Mouse (Mus musculus) heart, embryonic 12.5 days (tissue): ENCODE measurements around the gene Iqcf6. TPM values are rescaled to one million over a fixed set of nuclear protein-coding genes. Genes with fewer than 3 reads are reported as not detected.
"Not testable (repeated sequence)": the region's sequence is repeated elsewhere in the genome, so short reads cannot be mapped to it uniquely, and the experiment has no call there.

ENCODE experiments used
- ATAC-seq: fragments of 200-750 bp; cut with Nextera tagmentation; 2 replicates; pipeline ENCODE4 v1.8.0; 2017; ENCODE audit warnings: moderate TSS enrichment, moderate library complexity; ENCODE audit not compliant: insufficient number of reproducible peaks, low FRiP score
- H3K27ac ChIP-seq: fragments of 300-500 bp; sonication (generic); 2 replicates; pipeline ENCODE4 v1.5.1; 2016; ENCODE audit warnings: mild to moderate bottlenecking, moderate library complexity; ENCODE audit not compliant: poor library complexity, severe bottlenecking
- H3K27me3 ChIP-seq: fragments of 300-500 bp; sonication (generic); replicated peaks from 2 replicates; pipeline ENCODE4 v1.6.1; 2016; ENCODE audit warnings: mild to moderate bottlenecking, moderate library complexity
- H3K36me3 ChIP-seq: fragments of 300-500 bp; sonication (generic); 2 replicates; pipeline ENCODE4 v1.6.1; 2016; ENCODE audit warnings: mild to moderate bottlenecking, moderate library complexity
- H3K4me1 ChIP-seq: fragments of 300-500 bp; sonication (generic); replicated peaks from 2 replicates; pipeline ENCODE4 v1.6.1; 2016; ENCODE audit warnings: mild to moderate bottlenecking
- H3K4me2 ChIP-seq: fragments of 300-500 bp; sonication (generic); 2 replicates; pipeline ENCODE4 v1.6.1; 2016; ENCODE audit warnings: mild to moderate bottlenecking, moderate library complexity
- H3K4me3 ChIP-seq: fragments of 300-500 bp; sonication (generic); 2 replicates; pipeline ENCODE4 v1.5.1; 2016; ENCODE audit warnings: mild to moderate bottlenecking
- H3K9ac ChIP-seq: fragments of 300-500 bp; sonication (generic); 2 replicates; pipeline ENCODE4 v1.6.1; 2016; ENCODE audit warnings: mild to moderate bottlenecking, moderate library complexity
- H3K9me3 ChIP-seq: fragments of 300-500 bp; sonication (generic); replicated peaks from 2 replicates; pipeline ENCODE4 v1.6.1; 2016; ENCODE audit warnings: mild to moderate bottlenecking, moderate library complexity
- WGBS: fragments of 180-500 bp; shearing (Covaris S2); methylation state at CpG from one replicate; pipeline ENCODE4 v1.1.7; 2016; 5-methylcytosine and 5-hydroxymethylcytosine counted together
- polyA plus RNA-seq: library from polyadenylated mRNA; unstranded; fragments of >200 nt; fragmentation: Nextera tagmentation; extraction: Ambion mirVana; gene quantifications from 2 replicates; pipeline ENCODE4 v1.2.1, GENCODE M21; 2016

Gene Iqcf6
- polyA plus RNA-seq, 1 experiment from 2014 or later: not detected

DNA sequence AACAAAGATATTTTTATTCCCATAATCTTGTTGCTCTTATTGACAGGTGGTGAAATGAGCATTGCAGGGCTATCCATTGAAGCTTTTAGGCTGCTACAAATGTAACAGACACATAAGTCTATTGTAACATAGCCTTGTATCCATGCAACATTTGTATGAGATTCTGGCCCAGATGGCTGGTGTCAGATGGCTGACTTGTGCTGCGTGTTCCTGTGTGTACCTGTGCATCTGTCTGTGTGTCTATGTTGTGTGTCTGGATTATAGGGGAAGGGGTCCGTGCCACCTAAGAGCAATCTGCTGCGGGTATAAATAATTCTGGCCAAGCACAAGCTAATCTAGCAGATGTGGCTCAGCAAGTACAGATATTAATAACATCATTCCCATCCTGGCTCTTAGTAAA, 8.9 kb upstream of the Iqcf6 start:
- whole genome bisulfite sequencing: 77% methylated on average over 3 of the region's 3 CpGs
- no peaks in the 10 kb centered on the region for H3K4me1 ChIP-seq
- no peak overlapping the region for H3K27ac ChIP-seq
- no peak for ATAC-seq
- H3K4me3 ChIP-seq: no peak overlapping the region
- H3K9me3 ChIP-seq: no peaks in the 10 kb centered on the region
- H3K36me3 ChIP-seq: no peaks in the 10 kb centered on the region
- no peaks in the 10 kb centered on the region for H3K27me3 ChIP-seq
- H3K4me2 ChIP-seq: no peak overlapping the region
- no peak overlapping the region for H3K9ac ChIP-seq

GRCm38 (mm10) chr9:106627796-106628195, 1.4 kb downstream of the Iqcf6 start:
- not testable (repeated sequence) for H3K9me3 ChIP-seq, ATAC-seq, H3K4me2 ChIP-seq, H3K4me1 ChIP-seq, H3K36me3 ChIP-seq, H3K27me3 ChIP-seq, H3K9ac ChIP-seq, H3K4me3 ChIP-seq, H3K27ac ChIP-seq
- 22% methylated on average over 8 of the region's 8 CpGs for WGBS

- WGBS: 60% methylated on average over 5 of the region's 5 CpGs
- H3K27ac ChIP-seq: no peak overlapping the region
- ATAC-seq: no peak
- H3K4me2 ChIP-seq: no peak overlapping the region
- no peak overlapping the region for H3K4me3 ChIP-seq
- H3K36me3 ChIP-seq: no peaks in the 10 kb centered on the region
- H3K27me3 ChIP-seq: no peaks in the 10 kb centered on the region
- no peaks in the 10 kb centered on the region for H3K9me3 ChIP-seq
- H3K4me1 ChIP-seq: peaks cover 5% of the 10 kb centered on the region; the same call in 1 of the 2 replicates
- H3K9ac ChIP-seq: no peak overlapping the region
These were observed 5.8 kb downstream of the Iqcf6 start for GRCm38 (mm10) chr9:106632185-106632584.

DNA sequence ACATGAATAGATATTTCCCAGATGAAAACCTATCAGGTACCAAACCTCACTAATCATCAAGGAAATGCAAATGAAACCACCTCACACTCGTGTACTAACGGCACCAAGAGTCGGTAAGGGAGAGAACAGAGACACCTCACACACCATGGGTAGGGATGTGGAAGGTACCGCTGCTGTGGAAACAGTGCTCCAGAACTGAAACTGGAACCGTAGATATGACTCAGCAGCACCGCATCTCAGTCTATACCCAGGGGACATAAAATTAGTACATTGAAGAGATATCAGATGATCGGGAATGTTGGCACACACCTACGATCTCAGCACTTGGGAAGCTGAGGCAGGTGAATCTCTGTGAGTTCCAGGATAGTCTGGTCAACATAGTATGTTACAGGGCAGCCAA, 11.8 kb downstream of the Iqcf6 start:
- Histone ChIP-seq H3K4me1 (no peaks in the 10 kb centered on the region), H3K27me3 (no peaks in the 10 kb centered on the region), H3K9me3 (no peaks in the 10 kb centered on the region), H3K36me3 (no peaks in the 10 kb centered on the region), H3K9ac (no peak overlapping the region), H3K27ac (no peak overlapping the region), H3K4me3 (no peak overlapping the region), H3K4me2 (no peak overlapping the region)
- ATAC-seq: no peak
- 84% methylated on average over 8 of the region's 8 CpGs for WGBS

GRCm38 (mm10) chr9:106641346-106641745, 15.0 kb downstream of the Iqcf6 start:
- Histone ChIP-seq H3K27me3 (peaks cover 10% of the 10 kb centered on the region; the same call in 1 of the 2 replicates), H3K27ac (no peak overlapping the region), H3K9me3 (no peaks in the 10 kb centered on the region), H3K4me1 (no peaks in the 10 kb centered on the region), H3K9ac (no peak overlapping the region), H3K4me3 (no peak overlapping the region), H3K36me3 (no peaks in the 10 kb centered on the region), H3K4me2 (no peak overlapping the region)
- no peak for ATAC-seq
- 32% methylated on average over 5 of the region's 5 CpGs for WGBS

- no peak overlapping the region for H3K4me3 ChIP-seq
- no peak overlapping the region for H3K27ac ChIP-seq
- H3K36me3 ChIP-seq: no peaks in the 10 kb centered on the region
- 0 out of 2 replicates have a peak, but pooled peaks have one; percentile 25 for ATAC-seq
- H3K9ac ChIP-seq: no peak overlapping the region
- H3K9me3 ChIP-seq: no peaks in the 10 kb centered on the region
- peaks cover 27% of the 10 kb centered on the region for H3K27me3 ChIP-seq
- 33% methylated on average over 7 of the region's 7 CpGs for whole genome bisulfite sequencing
- H3K4me1 ChIP-seq: no peaks in the 10 kb centered on the region
- H3K4me2 ChIP-seq: no peak overlapping the region
These were observed 16.7 kb downstream of the Iqcf6 start for GRCm38 (mm10) chr9:106643128-106643527.

DNA sequence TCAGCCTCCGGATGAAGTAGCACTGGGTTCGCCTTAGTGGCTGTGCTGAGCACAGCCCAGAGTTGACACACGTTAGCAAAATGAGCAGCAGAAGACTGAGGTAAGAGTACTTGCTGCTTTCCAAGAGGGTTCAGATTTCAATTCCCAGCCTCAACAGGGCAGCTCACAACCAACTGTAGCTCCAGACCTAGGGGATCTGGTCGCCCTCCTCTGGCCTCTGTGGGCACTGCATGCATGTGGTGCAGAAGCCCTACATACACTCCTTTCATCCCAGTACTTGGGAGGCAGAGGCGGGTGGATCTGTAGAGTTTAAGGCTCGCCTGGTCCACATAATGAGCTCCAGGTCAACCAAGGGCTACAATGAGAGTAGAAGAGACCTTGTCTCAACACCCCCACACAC, 17.4 kb downstream of the Iqcf6 start:
- Histone ChIP-seq H3K36me3 (no peaks in the 10 kb centered on the region), H3K9ac (no peak overlapping the region), H3K27me3 (peaks cover 32% of the 10 kb centered on the region), H3K4me3 (no peak overlapping the region), H3K9me3 (no peaks in the 10 kb centered on the region), H3K4me1 (no peaks in the 10 kb centered on the region), H3K4me2 (no peak overlapping the region), H3K27ac (no peak overlapping the region)
- WGBS: 67% methylated on average over 6 of the region's 6 CpGs
- no peak for ATAC-seq

- no peak for ATAC-seq
- no peak overlapping the region for H3K9ac ChIP-seq
- H3K4me3 ChIP-seq: no peak overlapping the region
- no peak overlapping the region for H3K27ac ChIP-seq
- H3K9me3 ChIP-seq: no peaks in the 10 kb centered on the region
- no peaks in the 10 kb centered on the region for H3K36me3 ChIP-seq
- H3K27me3 ChIP-seq: peaks cover 35% of the 10 kb centered on the region
- H3K4me2 ChIP-seq: no peak overlapping the region
- 78% methylated on average over 9 of the region's 9 CpGs for WGBS
- no peaks in the 10 kb centered on the region for H3K4me1 ChIP-seq
These were observed 19.4 kb downstream of the Iqcf6 start for GRCm38 (mm10) chr9:106645684-106646271.

DNA sequence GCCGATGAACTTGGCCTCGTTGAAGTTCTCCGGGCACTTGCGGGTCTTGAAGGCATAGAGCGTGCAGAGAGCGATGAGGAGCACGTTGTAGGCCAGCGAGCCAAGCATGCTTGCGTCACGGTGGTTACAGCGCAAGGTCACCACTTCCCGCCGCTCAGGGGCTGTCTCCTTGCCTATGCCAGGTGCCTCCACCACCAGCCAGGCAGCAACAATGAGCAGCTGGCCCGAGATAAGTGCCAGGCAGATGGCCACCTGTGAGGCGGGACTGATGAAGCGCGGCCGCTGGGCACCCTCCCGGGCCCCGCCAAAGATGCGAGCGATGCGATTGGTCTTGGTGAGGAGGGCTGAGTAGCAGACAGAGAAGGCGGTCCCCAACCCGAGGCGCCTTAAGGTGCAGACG, 20.8 kb downstream of the Iqcf6 start:
- H3K27ac ChIP-seq: no peak overlapping the region
- no peaks in the 10 kb centered on the region for H3K4me1 ChIP-seq
- no peak for ATAC-seq
- no peak overlapping the region for H3K9ac ChIP-seq
- 56% methylated on average over 27 of the region's 27 CpGs for WGBS
- H3K4me2 ChIP-seq: no peak overlapping the region
- H3K9me3 ChIP-seq: no peaks in the 10 kb centered on the region
- no peak overlapping the region for H3K4me3 ChIP-seq
- peaks cover 37% of the 10 kb centered on the region for H3K27me3 ChIP-seq
- H3K36me3 ChIP-seq: no peaks in the 10 kb centered on the region

DNA sequence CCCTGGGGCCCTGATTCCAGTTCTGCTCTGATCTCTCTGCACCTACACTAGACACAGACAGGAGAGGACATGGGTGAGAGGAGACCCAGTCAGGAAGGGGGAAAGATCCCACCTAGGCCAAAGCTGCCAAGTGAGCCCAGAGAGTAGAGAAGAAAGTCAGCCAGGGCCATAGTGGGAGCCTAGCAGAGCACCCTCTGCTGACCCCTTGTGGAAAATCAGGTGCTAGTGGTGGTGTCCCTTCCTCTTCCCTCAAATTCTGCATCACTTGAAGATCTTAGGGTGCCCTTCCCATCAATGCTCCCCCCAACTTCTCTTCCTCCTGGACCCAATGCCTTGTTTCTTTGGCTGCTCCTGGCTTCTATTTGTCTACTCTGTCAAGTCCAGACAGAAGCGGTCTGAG, 26.3 kb downstream of the Iqcf6 start:
- Histone ChIP-seq H3K4me2 (no peak overlapping the region), H3K36me3 (no peaks in the 10 kb centered on the region), H3K27me3 (peaks cover 60% of the 10 kb centered on the region), H3K9ac (no peak overlapping the region), H3K4me1 (peaks cover 11% of the 10 kb centered on the region), H3K27ac (no peak overlapping the region), H3K9me3 (no peaks in the 10 kb centered on the region), H3K4me3 (no peak overlapping the region)
- no peak for ATAC-seq
- 67% methylated on average over 1 of the region's 1 CpGs for WGBS

DNA sequence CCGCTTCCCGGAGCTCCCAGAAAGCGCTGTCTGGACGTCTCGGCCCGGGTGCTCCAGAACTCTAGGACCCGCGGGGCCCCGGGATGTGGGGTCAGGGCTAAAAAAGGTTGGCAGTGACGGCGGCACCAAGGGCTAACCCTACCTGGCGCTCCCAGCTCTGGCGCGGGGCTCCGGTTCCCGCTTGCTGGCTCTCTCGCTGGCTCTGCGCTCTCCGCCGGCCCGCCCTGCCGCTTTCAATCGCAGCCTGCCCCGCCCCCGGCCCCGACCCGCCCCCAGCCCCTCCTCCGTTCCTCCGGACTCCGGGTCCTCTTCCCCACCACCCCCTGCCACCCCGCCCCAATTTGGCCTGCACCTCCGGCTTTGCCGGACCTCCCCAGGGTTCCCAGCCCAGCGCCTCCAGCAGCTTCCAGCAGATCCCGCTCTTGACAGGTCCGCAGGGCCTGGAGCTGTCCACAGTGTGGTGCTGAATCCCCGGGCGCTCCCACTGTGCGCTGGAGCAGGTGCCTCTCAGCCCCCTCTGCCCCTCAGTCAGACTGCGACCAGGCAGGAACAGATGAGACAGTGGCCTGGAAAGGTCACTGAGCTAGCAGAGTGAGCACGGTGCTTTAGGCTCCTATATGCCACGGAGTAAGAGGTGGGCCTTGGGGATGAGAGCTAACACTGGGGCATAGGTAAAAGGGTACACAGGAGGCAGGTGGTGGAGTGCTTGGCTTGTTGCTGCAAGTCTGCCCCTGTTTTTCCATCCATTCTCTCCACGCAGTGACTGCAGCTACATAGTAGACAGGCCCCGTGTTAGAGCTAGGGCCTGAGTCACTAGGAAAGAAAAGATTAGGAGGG, 29.7 kb downstream of the Iqcf6 start, which contains the start of gene Grm2:
Gene Grm2 (minus strand): TSS at position 199 of the 837 bp plus-strand sequence.
- ATAC-seq: peak; percentile 73; the same call in 1 of the 2 replicates
- WGBS: 2% methylated on average over 34 of the region's 44 CpGs
- Histone ChIP-seq H3K27me3 (peaks cover 46% of the 10 kb centered on the region), H3K36me3 (peaks cover 32% of the 10 kb centered on the region), H3K27ac (no peak within 1 kb of the TSS), H3K9ac (no peak within 1 kb of the TSS), H3K4me1 (peaks cover 13% of the 10 kb centered on the region), H3K4me3 (peak within 1 kb of the TSS; percentile 41), H3K4me2 (peak within 1 kb of the TSS; percentile 76), H3K9me3 (no peaks in the 10 kb centered on the region)
